Mouse (Mus musculus) liver, embryonic 12.5 days (tissue): ENCODE measurements around the gene Klhdc7b. TPM values are rescaled to one million over a fixed set of nuclear protein-coding genes. Genes with fewer than 3 reads are reported as not detected.

Experiments
- ATAC-seq: fragments of 200-750 bp; cut with Nextera tagmentation; 2 replicates; pipeline ENCODE4 v1.8.0; 2017; ENCODE audit warnings: moderate number of reproducible peaks, mild to moderate bottlenecking, moderate library complexity
- H3K27ac ChIP-seq: fragments of 300-500 bp; sonication (generic); 2 replicates; pipeline ENCODE4 v1.5.1; 2016; ENCODE audit warnings: mild to moderate bottlenecking
- H3K27me3 ChIP-seq: fragments of 300-500 bp; sonication (generic); replicated peaks from 2 replicates; pipeline ENCODE4 v1.6.1; 2016; ENCODE audit warnings: mild to moderate bottlenecking, moderate library complexity
- H3K36me3 ChIP-seq: fragments of 300-500 bp; sonication (generic); 2 replicates; pipeline ENCODE4 v1.6.1; 2016; ENCODE audit warnings: mild to moderate bottlenecking, moderate library complexity
- H3K4me1 ChIP-seq: fragments of 300-500 bp; sonication (generic); 2 replicates; pipeline ENCODE4 v1.6.1; 2016
- H3K4me2 ChIP-seq: fragments of 300-500 bp; sonication (generic); 2 replicates; pipeline ENCODE4 v1.6.1; 2016; ENCODE audit warnings: mild to moderate bottlenecking, moderate library complexity
- H3K4me3 ChIP-seq: fragments of 300-500 bp; sonication (generic); 2 replicates; pipeline ENCODE4 v1.5.1; 2016; ENCODE audit warnings: mild to moderate bottlenecking, moderate library complexity
- H3K9ac ChIP-seq: fragments of 300-500 bp; sonication (generic); 2 replicates; pipeline ENCODE4 v1.6.1; 2016; ENCODE audit warnings: mild to moderate bottlenecking, moderate library complexity
- H3K9me3 ChIP-seq: fragments of 300-500 bp; sonication (generic); replicated peaks from 2 replicates; pipeline ENCODE4 v1.6.1; 2016; ENCODE audit warnings: mild to moderate bottlenecking, moderate library complexity
- WGBS: fragments of 180-500 bp; shearing (Covaris S2); methylation state at CpG from one replicate; pipeline ENCODE4 v1.1.7; 2016; ENCODE audit not compliant: insufficient replicate concordance; 5-methylcytosine and 5-hydroxymethylcytosine counted together
- polyA plus RNA-seq: library from polyadenylated mRNA; unstranded; fragments of >200 nt; fragmentation: Nextera tagmentation; extraction: Ambion mirVana; gene quantifications from 2 replicates; pipeline ENCODE4 v1.2.1, GENCODE M21; 2016

The Klhdc7b gene
- polyA plus RNA-seq, 1 experiment from 2014 or later: not detected

GRCm38 (mm10) chr15:89376040-89376439, 8.7 kb upstream of the Klhdc7b start:
- peaks cover 45% of the 10 kb centered on the region for H3K27me3 ChIP-seq
- 64% methylated on average over 7 of the region's 7 CpGs for WGBS
- H3K4me2 ChIP-seq: no peak overlapping the region
- no peaks in the 10 kb centered on the region for H3K9me3 ChIP-seq
- peaks cover 19% of the 10 kb centered on the region for H3K36me3 ChIP-seq
- H3K9ac ChIP-seq: no peak overlapping the region
- peaks cover 51% of the 10 kb centered on the region for H3K4me1 ChIP-seq
- no peak for ATAC-seq
- H3K4me3 ChIP-seq: no peak overlapping the region
- no peak overlapping the region for H3K27ac ChIP-seq

- H3K9me3 ChIP-seq: no peaks in the 10 kb centered on the region
- peak within 1 kb of the TSS; percentile 14; the same call in 1 of the 2 replicates for H3K4me2 ChIP-seq
- peaks cover 45% of the 10 kb centered on the region for H3K4me1 ChIP-seq
- peaks cover 10% of the 10 kb centered on the region for H3K36me3 ChIP-seq
- no peak for ATAC-seq
- peaks cover 46% of the 10 kb centered on the region for H3K27me3 ChIP-seq
- H3K9ac ChIP-seq: no peak within 1 kb of the TSS
- 35% methylated on average over 16 of the region's 16 CpGs for WGBS
- no peak within 1 kb of the TSS for H3K27ac ChIP-seq
- H3K4me3 ChIP-seq: no peak within 1 kb of the TSS
Measured at GRCm38 (mm10) chr15:89376957-89377356, 7.8 kb upstream of the Klhdc7b start, which contains the start of gene Tymp. Tymp (minus strand) TSS chr15:89377039.

GRCm38 (mm10) chr15:89377362-89377761, 7.4 kb upstream of the Klhdc7b start:
- 11% methylated on average over 18 of the region's 18 CpGs for WGBS
- no peak overlapping the region for H3K27ac ChIP-seq
- H3K9me3 ChIP-seq: no peaks in the 10 kb centered on the region
- peak overlapping the region; percentile 14; the same call in 1 of the 2 replicates for H3K4me2 ChIP-seq
- peaks cover 41% of the 10 kb centered on the region for H3K4me1 ChIP-seq
- no peak overlapping the region for H3K4me3 ChIP-seq
- peaks cover 6% of the 10 kb centered on the region for H3K36me3 ChIP-seq
- ATAC-seq: no peak
- H3K9ac ChIP-seq: no peak overlapping the region
- peaks cover 51% of the 10 kb centered on the region for H3K27me3 ChIP-seq

- H3K27me3 ChIP-seq: peaks cover 58% of the 10 kb centered on the region
- no peaks in the 10 kb centered on the region for H3K9me3 ChIP-seq
- H3K36me3 ChIP-seq: no peaks in the 10 kb centered on the region
- H3K4me2 ChIP-seq: peak overlapping the region; percentile 75
- no peak for ATAC-seq
- peak overlapping the region; percentile 48 for H3K4me3 ChIP-seq
- peaks cover 33% of the 10 kb centered on the region for H3K4me1 ChIP-seq
- WGBS: 19% methylated on average over 46 of the region's 46 CpGs
- H3K27ac ChIP-seq: no peak overlapping the region
- H3K9ac ChIP-seq: peak overlapping the region; percentile 58; the same call in 1 of the 2 replicates
Measured at GRCm38 (mm10) chr15:89377938-89378828, 6.5 kb upstream of the Klhdc7b start.

GRCm38 (mm10) chr15:89378831-89379401, 5.8 kb upstream of the Klhdc7b start, which contains the start of gene Odf3b:
Odf3b (minus strand) TSS chr15:89379282.
- Histone ChIP-seq H3K27me3 (peaks cover 63% of the 10 kb centered on the region), H3K4me3 (peak within 1 kb of the TSS; percentile 48), H3K9me3 (no peaks in the 10 kb centered on the region), H3K4me2 (peak within 1 kb of the TSS; percentile 75), H3K9ac (peak within 1 kb of the TSS; percentile 58), H3K36me3 (no peaks in the 10 kb centered on the region), H3K4me1 (peaks cover 32% of the 10 kb centered on the region), H3K27ac (no peak within 1 kb of the TSS)
- 2% methylated on average over 33 of the region's 33 CpGs for WGBS
- no peak for ATAC-seq

- WGBS: 3% methylated on average over 10 of the region's 10 CpGs
- peak overlapping the region; percentile 58; the same call in 1 of the 2 replicates for H3K9ac ChIP-seq
Measured at GRCm38 (mm10) chr15:89379429-89379828, 5.3 kb upstream of the Klhdc7b start.

GRCm38 (mm10) chr15:89387127-89387526, 2.4 kb downstream of the Klhdc7b start:
- Histone ChIP-seq H3K9ac (no peak overlapping the region), H3K4me1 (no peaks in the 10 kb centered on the region), H3K36me3 (no peaks in the 10 kb centered on the region), H3K4me3 (no peak overlapping the region), H3K27ac (no peak overlapping the region), H3K9me3 (no peaks in the 10 kb centered on the region), H3K27me3 (peaks cover 57% of the 10 kb centered on the region), H3K4me2 (no peak overlapping the region)
- no peak for ATAC-seq
- 28% methylated on average over 12 of the region's 12 CpGs for WGBS

More at GRCm38 (mm10) chr15:89379429-89379828, 5.3 kb upstream of the Klhdc7b start:
- peak overlapping the region; percentile 75 for H3K4me2 ChIP-seq
- H3K4me3 ChIP-seq: peak overlapping the region; percentile 48
- H3K36me3 ChIP-seq: no peaks in the 10 kb centered on the region
- no peak overlapping the region for H3K27ac ChIP-seq
- H3K27me3 ChIP-seq: peaks cover 66% of the 10 kb centered on the region
- ATAC-seq: peak; percentile 47; the same call in 1 of the 2 replicates
- H3K4me1 ChIP-seq: peaks cover 27% of the 10 kb centered on the region
- H3K9me3 ChIP-seq: no peaks in the 10 kb centered on the region

GRCm38 (mm10) chr15:89390081-89390480, 5.4 kb downstream of the Klhdc7b start:
- H3K27ac ChIP-seq: no peak overlapping the region
- peaks cover 42% of the 10 kb centered on the region for H3K27me3 ChIP-seq
- no peak overlapping the region for H3K9ac ChIP-seq
- H3K4me3 ChIP-seq: no peak overlapping the region
- no peaks in the 10 kb centered on the region for H3K9me3 ChIP-seq
- ATAC-seq: no peak
- 83% methylated on average over 10 of the region's 10 CpGs for WGBS
- no peaks in the 10 kb centered on the region for H3K36me3 ChIP-seq
- H3K4me1 ChIP-seq: no peaks in the 10 kb centered on the region
- no peak overlapping the region for H3K4me2 ChIP-seq

GRCm38 (mm10) chr15:89396883-89397282, 12.2 kb downstream of the Klhdc7b start:
- no peak overlapping the region for H3K9ac ChIP-seq
- no peaks in the 10 kb centered on the region for H3K4me1 ChIP-seq
- ATAC-seq: no peak
- H3K36me3 ChIP-seq: no peaks in the 10 kb centered on the region
- peaks cover 10% of the 10 kb centered on the region; the same call in 1 of the 2 replicates for H3K27me3 ChIP-seq
- H3K9me3 ChIP-seq: no peaks in the 10 kb centered on the region
- H3K4me3 ChIP-seq: no peak overlapping the region
- H3K27ac ChIP-seq: no peak overlapping the region
- H3K4me2 ChIP-seq: no peak overlapping the region
- WGBS: 72% methylated on average over 4 of the region's 4 CpGs

GRCm38 (mm10) chr15:89398146-89398545, 13.4 kb downstream of the Klhdc7b start:
- no peak for ATAC-seq
- Histone ChIP-seq H3K36me3 (no peaks in the 10 kb centered on the region), H3K4me3 (no peak overlapping the region), H3K4me2 (no peak overlapping the region), H3K27ac (no peak overlapping the region), H3K27me3 (no peaks in the 10 kb centered on the region), H3K9me3 (no peaks in the 10 kb centered on the region), H3K4me1 (no peaks in the 10 kb centered on the region), H3K9ac (no peak overlapping the region)
- 69% methylated on average over 2 of the region's 2 CpGs for WGBS

- ATAC-seq: no peak
- Histone ChIP-seq H3K9me3 (no peaks in the 10 kb centered on the region), H3K4me1 (no peaks in the 10 kb centered on the region), H3K4me3 (no peak overlapping the region), H3K4me2 (no peak overlapping the region), H3K27me3 (no peaks in the 10 kb centered on the region), H3K36me3 (no peaks in the 10 kb centered on the region), H3K9ac (no peak overlapping the region), H3K27ac (no peak overlapping the region)
- 6% methylated on average over 1 of the region's 1 CpGs for WGBS
Measured at GRCm38 (mm10) chr15:89399716-89400115, 15.0 kb downstream of the Klhdc7b start.

- Histone ChIP-seq H3K4me3 (no peak overlapping the region), H3K4me1 (no peaks in the 10 kb centered on the region), H3K27me3 (no peaks in the 10 kb centered on the region), H3K36me3 (no peaks in the 10 kb centered on the region), H3K9me3 (no peaks in the 10 kb centered on the region), H3K27ac (no peak overlapping the region), H3K9ac (no peak overlapping the region), H3K4me2 (no peak overlapping the region)
- ATAC-seq: no peak
- 73% methylated on average over 1 of the region's 1 CpGs for WGBS
Measured at GRCm38 (mm10) chr15:89402471-89402870, 17.8 kb downstream of the Klhdc7b start.
